Mouse (Mus musculus) left cerebral cortex, adult 18-20 months (tissue): ENCODE data around the gene Arhgap29. TPM values are rescaled to one million over a fixed set of nuclear protein-coding genes. Genes with fewer than 3 reads are reported as not detected.

Experiments
- DNase-seq, 2 experiments: peaks; one replicate each; pipeline ENCODE4 v3.0.0; 2021 to 2022; ENCODE audit warnings: low spot score in 2 of 2, mixed read lengths in 1 of 2
- total RNA-seq, 2 experiments: library from RNA; stranded (reverse); gene quantifications; 2 replicates each; pipeline ENCODE4 v1.2.3; 2021

Arhgap29 gene
- total RNA-seq, 2 experiments from 2014 or later, result 20.7 to 24.6 TPM

- DNase-seq, result no peak
These were observed 12.0 kb upstream of the Arhgap29 start for GRCm38 (mm10) chr3:121940094-121940889.

DNA sequence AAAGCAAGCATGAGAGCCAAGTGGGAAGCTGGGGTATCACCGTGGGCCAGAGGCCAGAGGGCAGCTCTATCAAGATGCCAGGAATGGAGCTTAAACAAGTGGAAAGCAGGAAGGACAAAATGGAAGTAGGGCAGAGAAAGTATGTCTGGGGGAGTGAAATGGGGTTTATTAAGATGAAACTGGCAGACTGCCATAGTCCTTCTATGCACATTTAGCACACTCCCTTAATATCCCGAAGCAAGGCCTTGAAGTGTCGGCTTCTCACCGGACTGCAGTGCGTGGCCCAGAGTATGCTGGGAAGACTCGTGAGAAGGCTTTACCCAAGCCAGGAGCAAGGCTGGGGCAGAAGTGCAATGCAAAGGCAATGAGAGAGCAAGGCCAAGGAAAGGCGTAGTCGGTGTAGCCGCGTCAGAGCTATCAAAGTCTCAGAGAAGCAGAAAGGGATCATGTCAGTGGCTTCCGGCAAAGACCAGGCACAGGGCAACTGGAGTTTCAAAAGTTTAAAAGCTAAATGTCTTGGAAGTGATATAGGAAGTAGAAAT lies 11.1 kb upstream of the Arhgap29 start:
- no peak for DNase-seq

DNA sequence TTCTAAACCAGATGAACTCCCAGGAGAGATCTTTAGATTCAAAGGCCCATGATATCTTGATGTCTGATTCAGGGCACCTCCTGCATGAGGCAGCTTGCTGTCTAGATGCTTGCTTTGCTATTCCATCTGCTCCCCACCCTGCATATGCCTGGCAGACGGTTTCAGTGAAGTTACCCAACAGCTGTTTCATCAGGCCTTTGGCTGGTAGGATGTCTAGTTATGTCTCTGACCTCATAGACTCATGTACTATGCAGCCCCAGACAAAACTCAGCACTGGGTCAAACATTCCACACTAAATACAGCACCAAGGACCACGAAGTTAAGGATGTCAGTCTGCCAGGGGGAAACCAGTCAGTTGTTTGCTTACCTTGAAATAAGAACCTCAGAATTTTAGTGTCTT lies 6.4 kb upstream of the Arhgap29 start:
- DNase-seq, result no peak

GRCm38 (mm10) chr3:121946765-121947164 lies 5.6 kb upstream of the Arhgap29 start:
- no peak for DNase-seq

DNA sequence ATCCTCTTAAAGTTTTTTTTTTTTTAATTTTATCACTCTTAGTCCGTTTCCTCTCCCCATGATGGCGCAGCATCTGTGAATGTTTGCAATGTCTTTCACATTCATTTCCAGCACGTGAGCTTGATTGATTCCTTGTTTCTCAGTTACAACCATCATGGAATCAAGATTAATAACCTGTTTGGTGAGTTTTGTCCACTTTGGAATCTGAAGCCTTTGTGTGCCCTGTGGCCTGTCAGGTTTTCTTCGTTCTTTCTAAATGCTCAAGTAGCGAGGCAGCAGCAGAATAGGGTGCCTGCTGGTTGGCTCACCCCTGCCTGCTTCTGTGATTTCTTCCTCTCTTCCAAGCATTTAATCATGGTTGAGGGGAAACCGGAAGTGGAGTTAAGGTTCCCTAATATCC lies 2.2 kb upstream of the Arhgap29 start:
- DNase-seq, result no peak

- no peak for DNase-seq
These were observed 1.2 kb upstream of the Arhgap29 start for GRCm38 (mm10) chr3:121951116-121951515.

DNA sequence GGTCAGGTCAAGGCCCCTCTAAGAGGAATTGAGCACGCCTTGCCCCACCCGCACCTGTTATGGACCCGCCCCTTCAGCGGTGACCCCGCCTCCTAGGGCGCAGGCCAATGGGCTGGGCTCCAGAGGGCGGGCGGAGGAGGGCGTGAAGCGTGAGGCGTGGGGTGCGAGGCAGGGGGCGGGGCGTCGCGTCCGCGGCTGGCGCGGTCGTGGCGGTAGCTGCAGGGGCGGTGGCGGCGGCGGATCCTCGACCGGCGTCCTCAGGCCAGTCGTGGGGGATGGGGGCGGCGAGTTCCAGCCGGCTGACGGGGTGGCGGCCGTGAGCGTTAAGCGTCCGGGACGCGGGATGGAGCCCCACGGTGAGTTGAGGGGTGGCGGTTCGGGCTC lies 700 bp downstream of the Arhgap29 start:
- DNase-seq, result peak; percentile 50 to 68

DNA sequence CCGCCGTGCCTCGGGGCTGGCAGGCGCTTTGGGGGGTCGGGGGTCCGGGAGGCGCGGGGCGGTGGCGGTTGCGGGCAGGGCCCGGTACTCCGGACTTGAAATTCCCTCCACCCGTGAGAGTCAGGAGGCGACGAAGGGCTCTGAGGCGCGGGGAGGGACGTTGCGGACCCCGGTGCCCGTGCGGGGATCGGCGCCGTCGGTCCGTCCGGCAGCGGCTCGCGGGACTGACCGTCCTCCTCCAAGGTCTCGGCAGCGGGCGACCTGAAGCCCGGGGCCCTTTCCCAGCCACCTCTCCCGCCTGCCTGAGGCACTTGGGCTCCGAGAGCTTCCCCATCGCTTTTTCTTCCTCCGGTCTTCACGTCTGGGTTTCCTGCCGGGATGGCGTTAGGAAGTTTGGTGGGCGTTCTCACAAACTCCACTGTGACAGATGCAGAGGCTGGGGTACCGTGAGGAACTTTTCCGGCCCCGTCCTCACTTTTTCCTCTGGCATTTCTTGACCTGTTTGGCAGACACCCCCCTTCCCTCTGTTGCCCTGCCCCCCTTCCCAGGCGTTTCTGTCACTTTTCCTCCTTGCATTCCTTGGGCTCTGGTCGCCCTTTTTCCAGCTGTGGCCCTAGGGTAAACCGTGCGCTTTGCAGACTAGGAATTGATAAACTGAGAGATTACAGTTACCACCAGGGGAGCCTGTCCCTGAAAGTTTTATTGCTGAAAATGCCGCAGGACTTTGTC lies 1.3 kb downstream of the Arhgap29 start:
- DNase-seq, result no peak

GRCm38 (mm10) chr3:121954421-121954820 lies 2.1 kb downstream of the Arhgap29 start:
- no peak for DNase-seq

DNA sequence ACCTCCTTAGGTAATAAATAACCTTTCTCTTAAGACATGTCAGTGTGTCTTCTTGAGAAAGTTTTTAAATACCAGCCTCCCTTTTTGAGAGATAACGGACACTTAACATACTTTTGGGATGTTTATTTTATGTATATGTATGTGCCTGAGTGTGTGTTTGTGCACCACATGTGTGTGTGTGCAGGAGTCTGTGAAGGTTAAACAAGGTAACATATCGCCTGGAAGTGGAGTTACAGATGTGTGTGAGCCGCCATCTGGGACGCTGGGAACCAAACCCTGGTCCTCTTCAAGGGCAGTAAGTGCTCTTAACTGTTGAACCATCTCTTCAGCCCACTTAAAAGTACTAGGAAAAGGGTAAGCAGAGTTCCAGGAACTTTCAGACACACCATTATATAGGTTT lies 3.2 kb downstream of the Arhgap29 start:
- DNase-seq, result no peak

GRCm38 (mm10) chr3:121956789-121957188 lies 4.4 kb downstream of the Arhgap29 start:
- no peak for DNase-seq

- DNase-seq, result no peak
These were observed 5.4 kb downstream of the Arhgap29 start for GRCm38 (mm10) chr3:121957606-121958344.

DNA sequence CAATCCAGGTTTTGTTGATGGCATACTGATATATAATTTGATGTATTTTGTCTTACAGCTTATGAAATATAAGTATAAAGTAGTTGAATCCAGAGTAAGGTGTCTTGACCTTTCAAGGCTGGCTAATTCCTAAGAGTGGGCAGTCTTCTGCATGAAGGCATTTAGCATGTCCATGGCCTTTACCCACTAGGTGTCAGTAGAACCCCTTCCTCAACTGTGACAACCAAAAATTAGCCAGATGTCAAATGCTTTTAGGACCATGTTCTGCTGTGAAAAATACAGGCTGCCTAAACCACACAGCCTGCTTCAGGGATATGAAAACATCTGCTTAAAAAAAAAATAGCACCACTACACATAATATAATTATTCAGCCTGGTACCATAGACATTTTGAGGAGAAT lies 11.8 kb downstream of the Arhgap29 start:
- DNase-seq, result peak in 1 of 2 experiments; percentile 13

- DNase-seq, result peak; percentile 78 to 85
These were observed 15.5 kb downstream of the Arhgap29 start for GRCm38 (mm10) chr3:121967681-121968476.

DNA sequence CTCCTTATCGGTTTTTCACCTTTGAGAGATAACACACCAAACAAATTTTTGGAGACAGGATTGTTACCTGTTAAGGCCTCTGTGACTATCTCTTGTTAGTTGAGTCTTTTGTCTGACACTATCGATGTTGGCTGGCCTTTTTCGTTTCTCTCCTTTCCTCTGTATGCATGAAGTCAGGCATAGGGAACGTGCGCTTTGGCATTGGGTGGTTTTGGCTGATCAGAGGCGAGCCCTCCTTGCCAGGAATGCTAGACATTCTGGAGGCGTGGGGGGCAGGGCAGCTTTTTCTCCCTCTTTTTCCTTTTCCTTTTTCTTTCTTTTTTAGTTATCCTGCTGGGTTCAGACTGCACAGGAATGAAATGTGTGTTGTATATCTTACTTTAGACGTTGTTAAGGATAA lies 16.3 kb downstream of the Arhgap29 start:
- DNase-seq, result peak in 1 of 2 experiments; percentile 17

- DNase-seq, result no peak
These were observed 17.1 kb downstream of the Arhgap29 start for GRCm38 (mm10) chr3:121969451-121969850.

DNA sequence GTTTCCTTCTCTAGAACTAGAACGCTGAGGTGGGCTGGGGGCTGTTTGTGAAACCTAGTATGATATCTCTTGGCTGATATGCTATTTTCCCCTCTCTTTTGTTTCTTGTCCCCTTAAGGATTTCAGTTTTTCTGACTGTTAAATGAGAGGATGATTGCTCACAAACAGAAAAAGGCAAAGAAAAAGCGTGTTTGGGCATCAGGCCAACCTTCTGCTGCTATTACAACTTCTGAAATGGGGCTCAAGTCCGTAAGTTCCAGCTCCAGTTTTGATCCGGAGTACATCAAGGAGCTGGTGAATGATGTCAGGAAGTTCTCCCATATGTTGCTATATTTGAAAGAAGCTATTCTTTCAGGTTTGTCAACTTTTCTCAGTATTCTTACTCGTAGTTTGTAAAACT lies 21.4 kb downstream of the Arhgap29 start:
- no peak for DNase-seq

DNA sequence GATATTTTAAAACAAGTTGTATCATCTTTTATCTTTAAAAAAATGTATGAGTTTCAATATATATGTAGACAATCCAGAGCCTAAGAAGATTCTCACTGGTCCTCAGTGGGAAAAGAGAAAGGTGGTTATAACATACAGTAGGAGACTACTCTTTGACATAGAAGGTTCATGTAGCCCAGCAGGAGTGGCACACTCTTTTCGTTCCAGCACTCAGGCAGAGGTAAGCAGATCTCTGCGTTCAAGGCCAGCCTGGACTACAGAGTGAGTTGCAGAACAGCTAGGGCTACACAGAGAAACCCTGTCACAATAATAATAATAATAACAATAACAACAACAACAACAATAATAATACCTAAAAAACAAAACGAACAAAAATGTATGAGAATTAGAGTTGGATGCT lies 23.0 kb downstream of the Arhgap29 start:
- no peak for DNase-seq

DNA sequence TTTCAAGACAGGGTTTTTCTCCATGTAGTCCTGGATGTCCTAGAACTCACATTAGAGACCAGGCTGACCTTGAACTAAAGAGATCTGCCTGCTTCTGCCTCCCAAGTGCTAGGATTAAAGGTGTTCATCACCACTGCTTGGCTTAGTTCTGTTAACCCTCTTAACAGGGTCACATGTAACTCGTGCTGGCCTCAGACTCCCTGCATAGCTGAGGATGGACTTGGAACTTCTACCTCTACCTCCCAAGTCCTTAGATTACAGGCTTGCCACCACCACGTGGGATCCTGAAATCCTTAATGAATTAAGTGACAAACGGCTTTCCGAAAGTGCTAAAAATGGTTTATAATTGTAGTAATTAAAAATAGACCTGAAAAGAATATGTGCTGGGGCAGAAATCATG lies 29.0 kb downstream of the Arhgap29 start:
- DNase-seq, result no peak

DNA sequence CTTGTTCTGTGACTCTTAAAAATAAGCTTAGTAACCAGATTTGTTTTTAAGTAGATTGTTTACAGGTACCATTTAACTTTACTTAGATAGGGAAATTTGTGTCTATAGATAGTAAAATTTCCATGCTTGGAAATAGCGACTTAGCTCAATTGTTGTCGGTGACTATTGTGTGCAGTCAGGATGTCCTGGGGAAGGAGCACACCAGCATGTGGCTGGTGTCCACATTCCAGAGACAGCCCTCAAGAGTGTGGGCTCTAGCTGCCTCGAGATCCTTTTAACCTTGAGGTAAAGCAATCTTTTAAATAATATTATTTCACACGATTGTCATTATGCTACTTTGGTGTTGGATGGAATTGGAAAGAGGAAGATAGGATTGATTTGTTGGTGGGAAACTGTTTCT lies 30.1 kb downstream of the Arhgap29 start:
- DNase-seq, result no peak

GRCm38 (mm10) chr3:121995125-121995524 lies 42.8 kb downstream of the Arhgap29 start:
- no peak for DNase-seq
